20 mouse cellular contexts compared by ENCODE assay signal in the genomic region with DNA sequence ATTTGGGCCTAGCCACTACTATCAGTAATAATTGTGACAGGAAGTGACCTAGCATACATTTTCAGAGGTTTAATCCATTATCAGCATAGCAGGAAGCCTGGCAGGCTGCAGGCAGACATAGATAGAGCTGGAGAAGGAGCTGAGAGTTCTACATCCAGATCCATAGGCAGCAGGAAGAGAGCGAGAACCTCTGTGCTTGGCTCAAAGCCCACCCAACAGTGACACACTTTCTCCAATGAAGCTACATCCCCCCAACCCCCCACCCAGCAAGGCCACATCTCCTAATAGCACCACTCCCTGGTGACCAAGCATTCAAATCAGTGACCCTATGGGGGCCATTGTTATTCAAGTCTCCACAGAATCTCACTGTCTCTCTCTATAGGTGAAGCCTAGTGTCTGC.
DNase-seq lines count a peak whose midpoint lies in the region; ATAC-seq and TF ChIP-seq lines count a peak whose summit lies in the region.
"Had no signal": no experiment of that assay in that cellular context is flagged by ENCODE, and none has a peak within 500 bp of the region (broad histone marks: within the 10 kb centered on the region; RNA-seq: fewer than 3 reads in every experiment).

No protein-coding gene starts in this region.

- peaks cover 6% of the 10 kb centered on the region for H3K27me3 ChIP-seq in heart, embryonic 11.5 days (ENCODE audit: control insufficient read depth, insufficient read depth, low read length)
- no peaks in the 10 kb centered on the region for H3K27me3 ChIP-seq in intestine, embryonic 14.5 days (replicated peaks; ENCODE audit: control insufficient read depth, insufficient read depth, low read length)
- H3K27me3 ChIP-seq in intestine, embryonic 15.5 days (replicated peaks) = no peaks in the 10 kb centered on the region
- H3K27me3 ChIP-seq in lung, postnatal 0 days (replicated peaks; ENCODE audit: insufficient read depth, low read length) = no peaks in the 10 kb centered on the region
- no peaks in the 10 kb centered on the region for H3K27me3 ChIP-seq in limb, embryonic 10.5 days (ENCODE audit: low read depth, poor library complexity, severe bottlenecking)
- H3K27me3 ChIP-seq: embryonic facial prominence, embryonic 15.5 days; forebrain, embryonic 12.5 days; hindbrain, embryonic 13.5 days; lung, embryonic 15.5 days had no signal

- no peak for DNase-seq in heart, postnatal 25 days (ENCODE audit: low spot score)
- DNase-seq in intestine, embryonic 14.5 days (ENCODE audit: low spot score) = no peak
- no peak for DNase-seq in lung, postnatal 0 days (ENCODE audit: low spot score)
- DNase-seq in lung, postnatal 36 days = no peak
- DNase-seq in limb, embryonic 10.5 days (ENCODE audit: low spot score) = no peak
- no peak for DNase-seq in cerebellum, postnatal 25 days
- DNase-seq: B cell, adult 2 months; cerebellum, adult 9-11 months; gastrocnemius, postnatal 25 days; kidney, postnatal 10 days; right cerebral cortex, postnatal 4 days; thymus, postnatal 14 days had no signal

- TF ChIP-seq CTCF in lung, postnatal 0 days (IDR thresholded peaks at IDR 0.05) = no peak

- ATAC-seq in heart, embryonic 11.5 days (replicated peaks; ENCODE audit: insufficient number of reproducible peaks, low FRiP score, low TSS enrichment) = no peak
- ATAC-seq in intestine, embryonic 14.5 days (replicated peaks; ENCODE audit: low FRiP score, low TSS enrichment, low read depth) = no peak
- no peak for ATAC-seq in intestine, embryonic 15.5 days
- peak; percentile 46 for ATAC-seq in lung, postnatal 0 days

- H3K36me3 ChIP-seq in heart, embryonic 11.5 days (ENCODE audit: control insufficient read depth, insufficient read depth, low read length) = no peaks in the 10 kb centered on the region
- no peaks in the 10 kb centered on the region for H3K36me3 ChIP-seq in intestine, embryonic 14.5 days (ENCODE audit: control insufficient read depth, insufficient read depth, low read length)
- no peaks in the 10 kb centered on the region for H3K36me3 ChIP-seq in intestine, embryonic 15.5 days
- no peaks in the 10 kb centered on the region for H3K36me3 ChIP-seq in lung, postnatal 0 days (ENCODE audit: insufficient read depth, low read length)
- H3K36me3 ChIP-seq in limb, embryonic 10.5 days = no peaks in the 10 kb centered on the region
- H3K36me3 ChIP-seq: embryonic facial prominence, embryonic 15.5 days; forebrain, embryonic 12.5 days; G1E; hindbrain, embryonic 13.5 days; lung, embryonic 15.5 days had no signal

- H3K4me1 ChIP-seq in heart, embryonic 11.5 days (ENCODE audit: control insufficient read depth, insufficient read depth, low read length) = peaks cover 20% of the 10 kb centered on the region
- peaks cover 7% of the 10 kb centered on the region; the same call in 1 of the 2 replicates for H3K4me1 ChIP-seq in intestine, embryonic 14.5 days (replicated peaks; ENCODE audit: control insufficient read depth, insufficient read depth, low read length)
- no peaks in the 10 kb centered on the region for H3K4me1 ChIP-seq in intestine, embryonic 15.5 days (replicated peaks)
- no peaks in the 10 kb centered on the region for H3K4me1 ChIP-seq in lung, postnatal 0 days (ENCODE audit: insufficient read depth, low read depth, low read length)
- H3K4me1 ChIP-seq in limb, embryonic 10.5 days = peaks cover 32% of the 10 kb centered on the region
- H3K4me1 ChIP-seq: embryonic facial prominence, embryonic 15.5 days; lung, embryonic 15.5 days had no signal

- WGBS in heart, embryonic 11.5 days (ENCODE audit: insufficient replicate concordance) = 56% methylated on average over 1 of the region's 1 CpGs
- 74% methylated on average over 1 of the region's 1 CpGs for WGBS in intestine, embryonic 14.5 days
- 76% methylated on average over 1 of the region's 1 CpGs for WGBS in intestine, embryonic 15.5 days
- WGBS in lung, postnatal 0 days = 60% methylated on average over 1 of the region's 1 CpGs
- WGBS in limb, embryonic 10.5 days = 85% methylated on average over 1 of the region's 1 CpGs

- H3K9me3 ChIP-seq in heart, embryonic 11.5 days (replicated peaks; ENCODE audit: control insufficient read depth, low read length) = no peaks in the 10 kb centered on the region
- no peaks in the 10 kb centered on the region for H3K9me3 ChIP-seq in intestine, embryonic 14.5 days (ENCODE audit: control insufficient read depth, low read length)
- no peaks in the 10 kb centered on the region for H3K9me3 ChIP-seq in intestine, embryonic 15.5 days
- no peaks in the 10 kb centered on the region for H3K9me3 ChIP-seq in lung, postnatal 0 days (ENCODE audit: low read length)
- H3K9me3 ChIP-seq in limb, embryonic 10.5 days (replicated peaks) = no peaks in the 10 kb centered on the region
- H3K9me3 ChIP-seq: embryonic facial prominence, embryonic 15.5 days; forebrain, embryonic 12.5 days; hindbrain, embryonic 13.5 days; lung, embryonic 15.5 days had no signal

- no peak overlapping the region for H3K4me2 ChIP-seq in heart, embryonic 11.5 days
- no peak overlapping the region for H3K4me2 ChIP-seq in intestine, embryonic 14.5 days (ENCODE audit: low read length)
- no peak overlapping the region for H3K4me2 ChIP-seq in intestine, embryonic 15.5 days (replicated peaks)
- H3K4me2 ChIP-seq in lung, postnatal 0 days (replicated peaks; ENCODE audit: low read depth, low read length) = no peak overlapping the region
- H3K4me2 ChIP-seq: embryonic facial prominence, embryonic 15.5 days; forebrain, embryonic 12.5 days; hindbrain, embryonic 13.5 days; lung, embryonic 15.5 days had no signal

- no peak for TF ChIP-seq EP300 in lung, postnatal 0 days (IDR thresholded peaks at IDR 0.05)

- H3K27ac ChIP-seq in heart, embryonic 11.5 days (ENCODE audit: low read depth, low read length) = peak overlapping the region; percentile 62
- H3K27ac ChIP-seq in intestine, embryonic 14.5 days (ENCODE audit: low read depth) = 0 out of 2 replicates have a peak overlapping the region, but pooled peaks have one; percentile 16
- no peak overlapping the region for H3K27ac ChIP-seq in intestine, embryonic 15.5 days
- no peak overlapping the region for H3K27ac ChIP-seq in lung, postnatal 0 days (ENCODE audit: low read length)
- H3K27ac ChIP-seq in limb, embryonic 10.5 days = 0 out of 2 replicates have a peak overlapping the region, but pooled peaks have one; percentile 9
- H3K27ac ChIP-seq: embryonic facial prominence, embryonic 15.5 days; forebrain, embryonic 12.5 days; hindbrain, embryonic 13.5 days; left cerebral cortex, adult 2 months; lung, embryonic 15.5 days had no signal

- H3K4me3 ChIP-seq in heart, embryonic 11.5 days (ENCODE audit: low read depth, low read length) = no peak overlapping the region
- H3K4me3 ChIP-seq in intestine, embryonic 14.5 days (ENCODE audit: low read depth, low read length) = no peak overlapping the region
- no peak overlapping the region for H3K4me3 ChIP-seq in intestine, embryonic 15.5 days (replicated peaks)
- no peak overlapping the region for H3K4me3 ChIP-seq in lung, postnatal 0 days (ENCODE audit: low read depth, low read length)
- H3K4me3 ChIP-seq in limb, embryonic 10.5 days = no peak overlapping the region
- H3K4me3 ChIP-seq: embryonic facial prominence, embryonic 15.5 days; forebrain, embryonic 12.5 days; hindbrain, embryonic 13.5 days; left cerebral cortex, adult 2 months; lung, embryonic 15.5 days had no signal

- intact Hi-C loops in heart, postnatal 25 days (cut with DNase I) = no loop called here

- no peak overlapping the region for H3K9ac ChIP-seq in heart, embryonic 11.5 days (ENCODE audit: low read depth, low read length)
- H3K9ac ChIP-seq in intestine, embryonic 14.5 days (ENCODE audit: low read length) = no peak overlapping the region
- no peak overlapping the region for H3K9ac ChIP-seq in intestine, embryonic 15.5 days
- no peak overlapping the region for H3K9ac ChIP-seq in lung, postnatal 0 days (replicated peaks; ENCODE audit: low read depth)
- H3K9ac ChIP-seq: embryonic facial prominence, embryonic 15.5 days; forebrain, embryonic 12.5 days; hindbrain, embryonic 13.5 days; lung, embryonic 15.5 days had no signal

Comparison
In these comparisons a context has a peak if more than half of its experiments do, and no peak if none do; other contexts are left out.
1. H3K27ac ChIP-seq: peak in heart, embryonic 11.5 days (single experiment), intestine, embryonic 14.5 days (single experiment) and limb, embryonic 10.5 days (single experiment); none in intestine, embryonic 15.5 days (single experiment) and lung, postnatal 0 days (single experiment).